Comparison of ENCODE assay signal across 8 mouse cellular contexts in the genomic region with DNA sequence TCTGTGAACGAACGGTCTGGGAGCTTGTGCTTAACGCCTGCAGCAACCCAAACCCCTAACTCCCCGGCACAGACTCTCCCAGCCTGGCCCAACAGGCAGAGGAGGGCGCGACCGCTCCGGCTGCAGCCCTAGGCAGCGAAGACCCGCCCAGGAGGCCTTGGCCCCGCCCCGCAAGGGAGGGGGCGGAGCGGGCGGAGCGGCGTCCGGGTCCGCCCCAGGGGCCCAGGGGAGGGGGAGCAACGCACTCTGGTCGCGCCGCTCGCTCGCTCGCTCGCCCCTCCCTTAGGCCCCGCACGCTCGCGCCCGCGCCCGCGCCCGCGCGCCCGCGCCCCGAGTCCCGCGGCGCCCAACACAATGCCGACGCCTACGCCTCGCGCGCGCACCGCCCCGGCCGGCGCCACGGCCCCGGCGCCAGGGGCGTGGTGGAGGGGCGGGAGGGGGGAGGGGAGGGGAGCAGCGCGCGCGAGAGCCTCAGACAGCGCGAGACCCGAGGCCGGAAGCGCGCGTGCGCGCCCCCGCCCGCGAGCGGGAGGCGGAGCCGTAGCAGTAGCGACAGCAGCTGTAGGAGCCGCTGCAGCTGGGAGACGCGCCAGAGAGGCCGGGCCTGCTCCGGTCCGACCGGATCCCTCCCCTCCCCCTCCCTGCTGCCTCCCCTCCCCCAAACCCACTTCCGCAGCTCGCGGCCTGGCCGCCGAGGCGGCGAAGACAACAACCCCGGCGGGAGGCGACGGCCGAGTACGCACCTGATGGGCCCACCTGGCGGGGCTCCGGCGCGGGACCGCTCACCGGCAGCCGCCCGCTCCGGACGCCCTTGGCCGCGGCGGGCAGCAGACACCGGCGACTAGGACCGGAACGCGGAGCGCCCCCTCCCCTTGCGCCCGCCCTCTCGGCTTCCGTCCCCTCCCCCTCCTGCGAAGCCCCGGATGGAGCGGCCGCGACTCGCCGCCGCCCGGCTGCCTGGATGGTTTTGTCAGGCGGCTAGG. TPM values are rescaled to one million over a fixed set of nuclear protein-coding genes. Genes with fewer than 3 reads are reported as not detected.
DNase-seq lines count a peak whose midpoint lies in the region; ATAC-seq and TF ChIP-seq lines count a peak whose summit lies in the region.

No protein-coding gene starts in this region.

- no peak for TF ChIP-seq CTCF in bone marrow, adult 2 months (IDR thresholded peaks at IDR 0.05; ENCODE audit: control insufficient read depth, insufficient read depth, low read length)

- H3K9ac ChIP-seq in embryonic facial prominence, embryonic 15.5 days, result peak overlapping the region; percentile 99
- peak overlapping the region; percentile 99 for H3K9ac ChIP-seq in kidney, embryonic 14.5 days (ENCODE audit: low read depth, low read length)
- peak overlapping the region; percentile 100 for H3K9ac ChIP-seq in limb, embryonic 15.5 days

- peaks cover 9% of the 10 kb centered on the region for H3K4me1 ChIP-seq in bone marrow, adult 2 months (ENCODE audit: control insufficient read depth, insufficient read depth, low read length)
- H3K4me1 ChIP-seq in embryonic facial prominence, embryonic 15.5 days, result peaks cover 34% of the 10 kb centered on the region
- peaks cover 33% of the 10 kb centered on the region for H3K4me1 ChIP-seq in kidney, embryonic 14.5 days (ENCODE audit: control insufficient read depth, insufficient read depth, low read length)
- H3K4me1 ChIP-seq in limb, embryonic 15.5 days, result peaks cover 34% of the 10 kb centered on the region

- peak; percentile 94 for TF ChIP-seq POLR2A in bone marrow, adult 2 months (IDR thresholded peaks at IDR 0.05; ENCODE audit: borderline replicate concordance, control insufficient read depth, low read depth, low read length)

- peak overlapping the region; percentile 100 for H3K27ac ChIP-seq in bone marrow, adult 2 months (ENCODE audit: control insufficient read depth, insufficient read depth, low read depth, low read length, poor library complexity)
- peak overlapping the region; percentile 99 for H3K27ac ChIP-seq in embryonic facial prominence, embryonic 15.5 days (replicated peaks)
- peak overlapping the region; percentile 97 for H3K27ac ChIP-seq in kidney, embryonic 14.5 days (ENCODE audit: low read depth, low read length)
- H3K27ac ChIP-seq in limb, embryonic 15.5 days, result peak overlapping the region; percentile 100

- no peaks in the 10 kb centered on the region for H3K27me3 ChIP-seq in embryonic facial prominence, embryonic 15.5 days
- no peaks in the 10 kb centered on the region for H3K27me3 ChIP-seq in kidney, embryonic 14.5 days (ENCODE audit: control insufficient read depth, insufficient read depth, low read length)
- H3K27me3 ChIP-seq in limb, embryonic 15.5 days, result no peaks in the 10 kb centered on the region

- peak; percentile 92 for DNase-seq in 416B (ENCODE audit: low read depth)
- peak; percentile 93 to 94 for DNase-seq in heart, adult 9 months (ENCODE audit: low spot score in 2 of 2)
- peak; percentile 72 to 84 for DNase-seq in monocyte, adult 2 months (ENCODE audit: low read depth in 1 of 2, low spot score in 2 of 2)
- DNase-seq in spleen, postnatal 36 days (ENCODE audit: low spot score in 2 of 2), result peak; percentile 95 to 96

- H3K4me2 ChIP-seq in embryonic facial prominence, embryonic 15.5 days (replicated peaks), result peak overlapping the region; percentile 73
- H3K4me2 ChIP-seq in kidney, embryonic 14.5 days (replicated peaks; ENCODE audit: low read depth, low read length), result peak overlapping the region; percentile 91
- peak overlapping the region; percentile 67 for H3K4me2 ChIP-seq in limb, embryonic 15.5 days

- no peaks in the 10 kb centered on the region for H3K36me3 ChIP-seq in embryonic facial prominence, embryonic 15.5 days
- no peaks in the 10 kb centered on the region for H3K36me3 ChIP-seq in kidney, embryonic 14.5 days (ENCODE audit: control insufficient read depth, insufficient read depth, low read length)
- no peaks in the 10 kb centered on the region for H3K36me3 ChIP-seq in limb, embryonic 15.5 days

- WGBS in bone marrow, adult 2 months, result under 1% methylated on average over 102 of the region's 133 CpGs
- WGBS in embryonic facial prominence, embryonic 15.5 days, result under 1% methylated on average over 54 of the region's 133 CpGs
- under 1% methylated on average over 60 of the region's 133 CpGs for WGBS in kidney, embryonic 14.5 days
- WGBS in limb, embryonic 15.5 days, result under 1% methylated on average over 65 of the region's 133 CpGs

- ATAC-seq in embryonic facial prominence, embryonic 15.5 days (ENCODE audit: insufficient number of reproducible peaks, low FRiP score, low TSS enrichment, low read depth), result peak; percentile 96
- peak; percentile 93 for ATAC-seq in kidney, embryonic 14.5 days (ENCODE audit: low FRiP score, low TSS enrichment)
- peak; percentile 94 for ATAC-seq in limb, embryonic 15.5 days (ENCODE audit: insufficient number of reproducible peaks, low FRiP score, low TSS enrichment, low read depth)

- peak overlapping the region; percentile 92 for H3K4me3 ChIP-seq in bone marrow, adult 2 months (replicated peaks; ENCODE audit: control insufficient read depth, low read depth, low read length)
- peak overlapping the region; percentile 97 for H3K4me3 ChIP-seq in embryonic facial prominence, embryonic 15.5 days (replicated peaks)
- peak overlapping the region; percentile 94 for H3K4me3 ChIP-seq in kidney, embryonic 14.5 days (ENCODE audit: low read length)
- H3K4me3 ChIP-seq in limb, embryonic 15.5 days, result peak overlapping the region; percentile 96

- no peaks in the 10 kb centered on the region for H3K9me3 ChIP-seq in embryonic facial prominence, embryonic 15.5 days (replicated peaks)
- no peaks in the 10 kb centered on the region for H3K9me3 ChIP-seq in kidney, embryonic 14.5 days (ENCODE audit: control insufficient read depth, low read length)
- H3K9me3 ChIP-seq in limb, embryonic 15.5 days, result no peaks in the 10 kb centered on the region

RNA-seq across cellular contexts. Expression of a gene that starts 1.0 kb away (rescaled TPM):
- 2.9 and 7.6 TPM in 2 replicates for polyA plus RNA-seq in bone marrow, adult 2 months (2011; ENCODE audit: insufficient read depth, insufficient read length, low replicate concordance, missing spikeins)
- 12.9 and 13.7 TPM in 2 replicates for polyA plus RNA-seq in embryonic facial prominence, embryonic 15.5 days (2015; fragmentation: Nextera tagmentation; extraction: Ambion mirVana)
- 11.5 and 18.4 TPM in 2 replicates for polyA plus RNA-seq in kidney, embryonic 14.5 days (2014; fragmentation: Nextera tagmentation; extraction: Ambion mirVana)
- polyA plus RNA-seq in limb, embryonic 15.5 days (2015; fragmentation: Nextera tagmentation; extraction: Ambion mirVana), result 12.5 and 13.4 TPM in 2 replicates

RNA-seq across cellular contexts. Expression of a gene that starts 45.3 kb away (rescaled TPM):
- polyA plus RNA-seq in bone marrow, adult 2 months (2011; ENCODE audit: insufficient read depth, insufficient read length, low replicate concordance, missing spikeins), result 29.0 and 47.1 TPM in 2 replicates
- 44.2 and 45.0 TPM in 2 replicates for polyA plus RNA-seq in embryonic facial prominence, embryonic 15.5 days (2015; fragmentation: Nextera tagmentation; extraction: Ambion mirVana)
- 56.4 and 61.3 TPM in 2 replicates for polyA plus RNA-seq in kidney, embryonic 14.5 days (2014; fragmentation: Nextera tagmentation; extraction: Ambion mirVana)
- polyA plus RNA-seq in limb, embryonic 15.5 days (2015; fragmentation: Nextera tagmentation; extraction: Ambion mirVana), result 43.4 and 50.1 TPM in 2 replicates

RNA-seq across cellular contexts. Expression of a gene that starts 45.4 kb away (rescaled TPM):
- polyA plus RNA-seq in bone marrow, adult 2 months (2011; ENCODE audit: insufficient read depth, insufficient read length, low replicate concordance, missing spikeins), result 10.0 and 29.6 TPM in 2 replicates
- 17.5 and 17.8 TPM in 2 replicates for polyA plus RNA-seq in embryonic facial prominence, embryonic 15.5 days (2015; fragmentation: Nextera tagmentation; extraction: Ambion mirVana)
- polyA plus RNA-seq in kidney, embryonic 14.5 days (2014; fragmentation: Nextera tagmentation; extraction: Ambion mirVana), result 21.4 and 26.3 TPM in 2 replicates
- polyA plus RNA-seq in limb, embryonic 15.5 days (2015; fragmentation: Nextera tagmentation; extraction: Ambion mirVana), result 16.3 and 16.9 TPM in 2 replicates

Comparison
In these comparisons a context has a peak if more than half of its experiments do, and no peak if none do; other contexts are left out.
1. Peak in every context shown above with its lines: DNase-seq, ATAC-seq, H3K4me3 ChIP-seq and H3K27ac ChIP-seq.